Mouse (Mus musculus) spleen, adult 2 months (tissue): ENCODE results near the gene Vmn1r75. TPM values are rescaled to one million over a fixed set of nuclear protein-coding genes. Genes with fewer than 3 reads are reported as not detected.

Source experiments
- DNase-seq, 2 experiments: peaks; one replicate each; pipeline versions ENCODE4 v3.0.0 to v3.0.0-alpha.2; 2012 to 2021; ENCODE audit warnings: low spot score in 2 of 2, low read depth in 1 of 2
- H3K27ac ChIP-seq: fragments of 200-500 bp; 2 replicates; pipeline ENCODE4 v1.5.1; 2012; ENCODE audit warnings: low read length, inconsistent platforms; ENCODE audit not compliant: insufficient read depth
- H3K27me3 ChIP-seq: fragments of 200-500 bp; 2 replicates; pipeline ENCODE4 v1.6.1; 2012; ENCODE audit warnings: mild to moderate bottlenecking, moderate library complexity, low read length, inconsistent platforms; ENCODE audit not compliant: control insufficient read depth, insufficient read depth
- H3K36me3 ChIP-seq: fragments of 200-500 bp; 2 replicates; pipeline ENCODE4 v1.6.1; 2012; ENCODE audit warnings: mild to moderate bottlenecking, low read length, inconsistent platforms; ENCODE audit not compliant: control insufficient read depth, insufficient read depth
- H3K4me1 ChIP-seq: fragments of 200-500 bp; 2 replicates; pipeline ENCODE4 v1.6.1; 2011; ENCODE audit warnings: inconsistent platforms; ENCODE audit not compliant: control insufficient read depth, insufficient read depth, insufficient read length
- H3K4me3 ChIP-seq: fragments of 200-500 bp; 2 replicates; pipeline ENCODE4 v1.5.1; 2011; ENCODE audit warnings: mild to moderate bottlenecking, inconsistent platforms; ENCODE audit not compliant: insufficient read depth, insufficient read length; ENCODE audit errors: extremely low read depth
- CTCF ChIP-seq: fragments of 200-500 bp; IDR thresholded peaks from 2 replicates; pipeline ENCODE4 v1.5.1; 2011; ENCODE audit warnings: mild to moderate bottlenecking, inconsistent platforms; ENCODE audit not compliant: insufficient read depth, insufficient read length, insufficient replicate concordance; ENCODE audit errors: extremely low read depth
- POLR2A ChIP-seq: fragments of 200-500 bp; IDR thresholded peaks from 2 replicates; pipeline ENCODE4 v1.6.1; 2011; ENCODE audit warnings: low read depth, low read length, inconsistent platforms
- WGBS: fragments of 180-500 bp; shearing (Covaris S2); methylation state at CpG from one replicate; pipeline ENCODE4 v1.1.7; 2018; 5-methylcytosine and 5-hydroxymethylcytosine counted together
- polyA plus RNA-seq: library from polyadenylated mRNA; depleted of rRNA; stranded (reverse); fragments of >200 nt; gene quantifications from 2 replicates; pipeline ENCODE4 v1.2.3, GENCODE M21; 2012; rRNA removed

The Vmn1r75 gene
- polyA plus RNA-seq = not detected in 2 replicates

- no peak within 1 kb of the TSS for H3K4me3 ChIP-seq
- H3K27ac ChIP-seq = no peak within 1 kb of the TSS
- DNase-seq = no peak
- no peaks in the 10 kb centered on the region for H3K4me1 ChIP-seq
- no peaks in the 10 kb centered on the region for H3K27me3 ChIP-seq
- H3K36me3 ChIP-seq = no peaks in the 10 kb centered on the region
- TF ChIP-seq CTCF (no peak), POLR2A (no peak)
Observed at GRCm38 (mm10) chr7:11874330-11874729, at the start of gene Vmn1r75. TSS of gene Vmn1r75 (plus strand) at chr7:11874630.

DNA sequence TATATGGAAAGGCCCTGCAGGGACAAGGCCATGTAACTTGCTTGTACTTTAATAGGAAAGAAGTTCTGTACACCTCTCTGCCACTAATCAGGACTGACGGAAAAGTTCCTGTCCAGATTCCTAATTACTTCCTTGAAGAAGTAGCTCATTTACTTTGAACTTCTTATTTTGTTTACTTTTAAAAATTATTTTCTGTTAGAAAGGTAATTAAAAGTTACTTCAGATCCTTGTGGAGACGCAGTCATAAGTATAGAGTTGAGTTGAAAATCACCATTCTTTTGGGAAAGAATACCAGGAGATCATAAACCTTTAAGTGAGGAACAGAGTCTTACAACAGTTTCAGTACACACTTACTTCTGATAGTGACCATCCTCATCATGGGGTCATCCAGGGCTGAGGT, 40.8 kb upstream of the Vmn1r75 start, which contains the start of gene Vmn1r74:
Vmn1r74 (plus strand) TSS at position 301 of the 400 bp plus-strand sequence.
- Histone ChIP-seq H3K4me1 (no peaks in the 10 kb centered on the region), H3K27ac (no peak within 1 kb of the TSS), H3K36me3 (no peaks in the 10 kb centered on the region), H3K27me3 (no peaks in the 10 kb centered on the region), H3K4me3 (no peak within 1 kb of the TSS)
- TF ChIP-seq CTCF (no peak), POLR2A (no peak)
- WGBS = 71% methylated on average over 2 of the region's 2 CpGs
- DNase-seq = no peak

Other genes starting within 250 kb of the Vmn1r75 start
- not detected in 2 replicates for gene Vmn1r72, start 194.5 kb upstream of the Vmn1r75 start, polyA plus RNA-seq
- gene Vmn1r73, start 144.4 kb upstream of the Vmn1r75 start, polyA plus RNA-seq = not detected in 2 replicates
- not detected in 2 replicates for gene Vmn1r74, start 40.6 kb upstream of the Vmn1r75 start, polyA plus RNA-seq
- gene Vmn1r76, start 63.6 kb downstream of the Vmn1r75 start, polyA plus RNA-seq = not detected in 2 replicates
- gene Vmn1r77, start 162.1 kb downstream of the Vmn1r75 start, polyA plus RNA-seq = not detected in 2 replicates